Mouse (Mus musculus) midbrain, embryonic 16.5 days (tissue): ENCODE results near the gene Plekhj1. TPM values are rescaled to one million over a fixed set of nuclear protein-coding genes. Genes with fewer than 3 reads are reported as not detected.

Source experiments
- ATAC-seq: fragments of 200-750 bp; cut with Nextera tagmentation; 2 replicates; pipeline ENCODE4 v1.8.0; 2017; ENCODE audit warnings: moderate TSS enrichment
- H3K27ac ChIP-seq: fragments of 300-500 bp; sonication (generic); 2 replicates; pipeline ENCODE4 v1.5.1; 2014; ENCODE audit warnings: mild to moderate bottlenecking, low read length, mixed read lengths
- H3K27me3 ChIP-seq: fragments of 300-500 bp; sonication (generic); 2 replicates; pipeline ENCODE4 v1.6.1; 2014; ENCODE audit warnings: low read depth, low read length, mixed read lengths; ENCODE audit not compliant: control insufficient read depth, insufficient read depth
- H3K36me3 ChIP-seq: fragments of 300-500 bp; sonication (generic); 2 replicates; pipeline ENCODE4 v1.6.1; 2014; ENCODE audit warnings: mild to moderate bottlenecking, low read length, moderate library complexity, mixed read lengths; ENCODE audit not compliant: control insufficient read depth, insufficient read depth
- H3K4me1 ChIP-seq: fragments of 300-500 bp; sonication (generic); 2 replicates; pipeline ENCODE4 v1.6.1; 2014; ENCODE audit warnings: mild to moderate bottlenecking, low read length, mixed read lengths; ENCODE audit not compliant: control insufficient read depth, insufficient read depth
- H3K4me2 ChIP-seq: fragments of 300-500 bp; sonication (generic); 2 replicates; pipeline ENCODE4 v1.6.1; 2014; ENCODE audit warnings: mild to moderate bottlenecking, low read length, mixed read lengths
- H3K4me3 ChIP-seq: fragments of 300-500 bp; sonication (generic); 2 replicates; pipeline ENCODE4 v1.5.1; 2014; ENCODE audit warnings: low read depth, mild to moderate bottlenecking, low read length, moderate library complexity, mixed read lengths
- H3K9ac ChIP-seq: fragments of 300-500 bp; sonication (generic); 2 replicates; pipeline ENCODE4 v1.6.1; 2014; ENCODE audit warnings: low read depth, low read length, mixed read lengths
- H3K9me3 ChIP-seq: fragments of 300-500 bp; sonication (generic); replicated peaks from 2 replicates; pipeline ENCODE4 v1.6.1; 2014; ENCODE audit warnings: mild to moderate bottlenecking, low read length, mixed read lengths; ENCODE audit not compliant: control insufficient read depth, poor library complexity, severe bottlenecking
- WGBS: fragments of 180-500 bp; shearing (Covaris S2); extraction: QIAGEN DNeasy Blood & Tissue Kit; methylation state at CpG from one replicate; pipeline ENCODE4 v1.1.7; 2014; 5-methylcytosine and 5-hydroxymethylcytosine counted together
- polyA plus RNA-seq: library from polyadenylated mRNA; unstranded; fragments of >200 nt; fragmentation: Nextera tagmentation; extraction: Ambion mirVana; gene quantifications from 2 replicates; pipeline ENCODE4 v1.2.1, GENCODE M21; 2015

Plekhj1 gene
- polyA plus RNA-seq, 1 experiment from 2014 or later: 121 TPM

DNA sequence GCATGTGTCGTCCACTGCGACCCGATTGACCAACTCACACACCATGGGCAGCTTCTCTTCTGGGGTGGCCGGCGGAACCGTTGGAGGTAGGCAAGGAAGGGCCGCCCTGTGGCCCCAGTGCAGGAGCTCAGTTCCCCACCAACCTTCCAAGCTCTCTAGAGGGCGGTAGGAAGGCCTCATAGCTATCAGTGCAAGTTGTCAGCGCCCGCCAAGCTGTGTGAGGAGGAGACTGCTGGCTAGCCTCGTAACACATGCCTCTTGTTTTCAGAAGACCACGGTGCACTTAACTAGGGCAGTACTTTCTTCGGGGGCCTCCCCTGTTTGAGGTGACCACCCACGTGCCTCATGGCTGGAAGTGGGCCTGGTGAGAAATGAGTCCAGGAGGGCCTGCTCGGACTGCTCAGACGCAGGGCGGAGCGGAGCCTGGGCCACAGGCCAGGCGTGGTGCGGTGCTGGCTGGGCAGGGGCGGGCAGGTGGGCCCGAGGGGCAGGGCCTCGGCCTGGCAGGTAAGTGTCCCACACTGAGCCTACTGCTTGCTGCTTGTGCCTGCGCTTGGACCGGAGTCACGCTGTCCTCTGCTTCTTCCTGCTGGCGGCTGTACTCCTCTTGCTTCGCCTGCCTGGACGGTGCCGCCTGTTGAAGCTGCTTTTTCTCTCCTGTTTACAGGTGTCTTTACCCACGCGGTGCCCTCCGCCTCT lies 6.8 kb downstream of the Plekhj1 start:
- Histone ChIP-seq H3K4me1 (peaks cover 4% of the 10 kb centered on the region; the same call in 1 of the 2 replicates), H3K4me3 (no peak overlapping the region), H3K9me3 (no peaks in the 10 kb centered on the region), H3K27ac (no peak overlapping the region), H3K27me3 (no peaks in the 10 kb centered on the region), H3K4me2 (no peak overlapping the region), H3K9ac (no peak overlapping the region), H3K36me3 (peaks cover 55% of the 10 kb centered on the region)
- no peak for ATAC-seq
- WGBS: 85% methylated on average over 32 of the region's 33 CpGs

DNA sequence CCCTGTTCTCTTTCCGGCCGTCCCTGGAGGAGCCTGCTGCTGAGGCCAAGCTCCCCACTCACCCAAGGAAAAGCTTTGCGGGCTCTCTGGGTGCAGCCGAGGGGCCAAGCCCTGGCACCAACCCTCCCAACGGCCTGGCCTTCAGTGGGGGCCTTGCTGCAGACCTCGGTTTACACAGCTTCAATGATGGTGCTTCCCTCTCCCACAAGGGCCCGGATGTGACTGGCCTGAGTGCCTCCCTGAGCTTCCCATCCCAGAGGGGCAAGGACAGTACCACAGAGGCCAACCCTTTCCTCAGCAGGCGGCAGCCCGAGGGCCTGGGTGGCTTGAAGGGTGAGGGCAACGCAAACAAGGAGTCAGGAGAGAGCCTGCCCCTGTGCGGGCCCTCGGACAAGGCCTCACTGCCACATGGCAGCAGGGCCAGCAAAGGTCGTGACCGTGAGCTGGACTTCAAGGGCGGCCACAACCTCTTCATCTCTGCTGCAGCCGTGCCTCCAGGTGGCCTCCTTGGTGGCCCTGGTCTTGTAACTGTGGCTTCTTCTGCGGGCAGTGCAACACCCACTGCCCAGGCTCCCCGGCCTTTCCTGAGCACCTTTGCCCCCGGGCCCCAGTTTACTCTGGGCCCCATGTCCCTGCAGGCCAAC lies 7.5 kb downstream of the Plekhj1 start:
- Histone ChIP-seq H3K36me3 (peaks cover 59% of the 10 kb centered on the region), H3K4me3 (no peak overlapping the region), H3K27ac (no peak overlapping the region), H3K27me3 (no peaks in the 10 kb centered on the region), H3K4me1 (no peaks in the 10 kb centered on the region), H3K4me2 (no peak overlapping the region), H3K9me3 (no peaks in the 10 kb centered on the region), H3K9ac (no peak overlapping the region)
- 87% methylated on average over 19 of the region's 19 CpGs for WGBS
- ATAC-seq: no peak

- Histone ChIP-seq H3K9me3 (no peaks in the 10 kb centered on the region), H3K27me3 (no peaks in the 10 kb centered on the region), H3K4me2 (no peak overlapping the region), H3K36me3 (peaks cover 80% of the 10 kb centered on the region), H3K27ac (no peak overlapping the region), H3K4me3 (no peak overlapping the region), H3K9ac (no peak overlapping the region), H3K4me1 (no peaks in the 10 kb centered on the region)
- no peak for ATAC-seq
- WGBS: 81% methylated on average over 2 of the region's 2 CpGs
These were observed 10.9 kb downstream of the Plekhj1 start for GRCm38 (mm10) chr10:80787517-80787916.

GRCm38 (mm10) chr10:80785963-80786362 lies 12.5 kb downstream of the Plekhj1 start:
- Histone ChIP-seq H3K27ac (no peak overlapping the region), H3K36me3 (peaks cover 83% of the 10 kb centered on the region), H3K9ac (no peak overlapping the region), H3K4me3 (no peak overlapping the region), H3K27me3 (no peaks in the 10 kb centered on the region), H3K9me3 (no peaks in the 10 kb centered on the region), H3K4me1 (no peaks in the 10 kb centered on the region), H3K4me2 (no peak overlapping the region)
- WGBS: 94% methylated on average over 11 of the region's 11 CpGs
- ATAC-seq: no peak

DNA sequence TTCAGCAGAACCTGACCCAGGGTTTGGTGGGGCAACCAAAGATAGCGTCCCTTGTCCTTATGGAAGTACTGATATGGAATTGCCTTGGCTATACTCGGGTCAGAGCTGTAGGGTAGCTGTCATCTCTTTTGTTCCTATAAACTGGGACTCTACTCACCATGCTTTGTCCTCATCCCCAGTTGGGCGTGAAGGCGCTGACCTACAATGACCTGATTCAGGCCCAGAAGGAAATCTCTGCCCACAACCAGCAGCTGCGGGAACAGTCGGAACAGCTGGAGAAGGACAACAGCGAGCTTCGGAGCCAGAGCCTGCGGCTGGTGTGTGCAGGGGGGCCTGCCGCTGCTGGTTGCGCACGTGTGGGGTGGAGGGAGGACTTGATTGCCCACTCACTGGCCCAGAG lies 13.6 kb downstream of the Plekhj1 start:
- Histone ChIP-seq H3K27me3 (no peaks in the 10 kb centered on the region), H3K9me3 (no peaks in the 10 kb centered on the region), H3K4me3 (no peak overlapping the region), H3K36me3 (peaks cover 84% of the 10 kb centered on the region), H3K4me1 (no peaks in the 10 kb centered on the region), H3K9ac (no peak overlapping the region), H3K4me2 (no peak overlapping the region), H3K27ac (no peak overlapping the region)
- ATAC-seq: no peak
- WGBS: 74% methylated on average over 12 of the region's 12 CpGs

DNA sequence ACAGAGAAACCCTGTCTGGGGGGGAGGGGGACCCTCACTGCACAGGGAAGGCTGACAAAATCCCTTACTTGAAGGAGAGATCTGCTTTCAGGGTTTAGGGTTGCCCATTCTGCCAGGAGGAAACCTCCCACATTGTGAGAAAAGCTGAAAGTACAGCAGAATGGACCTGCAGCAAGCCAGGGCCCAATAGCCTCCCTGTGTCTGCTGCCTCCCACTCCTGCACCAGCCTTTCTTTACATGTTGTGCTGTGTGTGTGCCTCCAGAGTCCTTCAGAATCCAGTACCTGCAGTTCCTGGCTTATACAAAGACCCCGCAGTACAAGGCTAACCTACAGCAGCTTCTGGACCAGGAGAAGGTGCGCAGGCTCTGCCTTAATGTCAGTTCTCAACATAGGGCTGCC lies 14.1 kb downstream of the Plekhj1 start:
- Histone ChIP-seq H3K4me3 (no peak overlapping the region), H3K27ac (no peak overlapping the region), H3K9me3 (no peaks in the 10 kb centered on the region), H3K27me3 (no peaks in the 10 kb centered on the region), H3K4me2 (no peak overlapping the region), H3K9ac (no peak overlapping the region), H3K4me1 (no peaks in the 10 kb centered on the region), H3K36me3 (peaks cover 84% of the 10 kb centered on the region)
- ATAC-seq: no peak
- WGBS: 98% methylated on average over 2 of the region's 2 CpGs

- Histone ChIP-seq H3K9me3 (no peaks in the 10 kb centered on the region), H3K27ac (no peak overlapping the region), H3K4me3 (no peak overlapping the region), H3K9ac (no peak overlapping the region), H3K4me2 (no peak overlapping the region), H3K27me3 (no peaks in the 10 kb centered on the region), H3K36me3 (peaks cover 59% of the 10 kb centered on the region), H3K4me1 (no peaks in the 10 kb centered on the region)
- ATAC-seq: no peak
These were observed 18.9 kb downstream of the Plekhj1 start for GRCm38 (mm10) chr10:80779565-80779964.

GRCm38 (mm10) chr10:80777123-80777522 lies 21.3 kb downstream of the Plekhj1 start:
- 95% methylated on average over 5 of the region's 5 CpGs for WGBS
- H3K27ac ChIP-seq: no peak overlapping the region
- H3K36me3 ChIP-seq: peaks cover 48% of the 10 kb centered on the region
- no peak overlapping the region for H3K4me3 ChIP-seq
- H3K9me3 ChIP-seq: no peaks in the 10 kb centered on the region
- no peak overlapping the region for H3K4me2 ChIP-seq
- ATAC-seq: no peak
- no peak overlapping the region for H3K9ac ChIP-seq
- H3K27me3 ChIP-seq: no peaks in the 10 kb centered on the region
- H3K4me1 ChIP-seq: no peaks in the 10 kb centered on the region

GRCm38 (mm10) chr10:80776358-80776869 lies 22.0 kb downstream of the Plekhj1 start:
- no peaks in the 10 kb centered on the region for H3K9me3 ChIP-seq
- ATAC-seq: no peak
- peaks cover 48% of the 10 kb centered on the region for H3K36me3 ChIP-seq
- no peaks in the 10 kb centered on the region for H3K4me1 ChIP-seq
- H3K27ac ChIP-seq: no peak overlapping the region
- H3K4me2 ChIP-seq: no peak overlapping the region
- WGBS: 92% methylated on average over 6 of the region's 6 CpGs
- H3K9ac ChIP-seq: no peak overlapping the region
- H3K4me3 ChIP-seq: no peak overlapping the region
- H3K27me3 ChIP-seq: no peaks in the 10 kb centered on the region
